Mouse (Mus musculus): ENCODE data around the gene Agmat.

Gene Agmat

DNA sequence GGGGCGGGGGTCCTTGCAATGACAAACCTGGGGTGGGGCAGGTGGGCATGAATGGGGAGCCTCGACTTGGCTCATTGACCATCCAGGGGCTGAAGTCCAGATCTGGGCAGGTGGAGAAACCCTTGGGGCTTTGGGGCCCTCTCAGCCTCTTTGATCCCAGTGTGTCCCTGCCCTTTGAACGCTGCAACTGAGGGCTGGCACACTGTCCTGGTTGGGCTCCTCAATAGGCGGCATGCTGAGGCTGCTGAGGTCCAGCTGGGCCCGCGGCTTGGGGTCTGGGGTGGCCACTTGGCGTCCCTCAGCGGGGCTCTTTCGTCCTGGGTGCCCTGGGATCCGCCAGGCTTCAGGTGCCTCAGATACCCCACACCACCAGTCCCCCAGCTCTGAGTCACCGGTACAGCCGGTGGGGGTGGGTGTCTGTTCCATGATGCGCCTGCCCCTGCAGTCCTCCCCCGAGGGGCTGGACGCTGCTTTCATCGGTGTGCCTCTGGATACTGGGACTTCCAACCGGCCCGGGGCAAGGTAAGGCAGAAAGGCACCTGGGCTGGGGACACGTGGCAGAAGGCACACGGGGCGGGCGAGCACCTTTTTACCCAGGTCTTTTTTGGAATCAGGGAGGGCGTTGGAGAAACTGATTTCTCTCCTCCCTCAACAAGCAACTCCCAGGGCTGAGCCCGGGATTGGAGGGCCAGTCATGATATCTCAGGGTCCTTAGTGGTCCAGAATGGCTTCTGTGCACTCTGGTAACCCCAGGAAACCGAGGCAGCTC lies at the start of gene Agmat:
Gene Agmat, plus strand, starts transcription at position 95 of the 769 bp plus-strand sequence.
- no peak for DNase-seq

DNA sequence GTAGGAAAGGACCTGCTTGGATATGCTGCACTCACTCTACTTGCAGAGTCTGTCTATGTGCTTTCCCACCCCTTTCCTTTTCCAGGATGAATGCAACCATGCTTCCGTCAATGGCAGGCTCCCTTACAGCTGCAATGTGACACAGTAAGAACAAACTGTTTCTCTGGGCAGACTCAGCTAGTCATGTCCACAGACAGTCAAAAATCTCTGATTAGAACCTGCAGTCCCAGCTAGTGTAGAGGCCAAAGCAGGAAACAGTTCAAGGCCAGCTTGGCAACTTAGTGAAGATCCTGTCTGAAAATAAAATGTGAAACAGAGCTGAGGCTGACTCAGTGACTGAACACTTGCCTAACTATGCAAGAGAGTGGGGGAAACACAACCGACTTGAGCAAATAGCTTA lies 41.8 kb upstream of the Agmat start:
- no peak for DNase-seq

DNA sequence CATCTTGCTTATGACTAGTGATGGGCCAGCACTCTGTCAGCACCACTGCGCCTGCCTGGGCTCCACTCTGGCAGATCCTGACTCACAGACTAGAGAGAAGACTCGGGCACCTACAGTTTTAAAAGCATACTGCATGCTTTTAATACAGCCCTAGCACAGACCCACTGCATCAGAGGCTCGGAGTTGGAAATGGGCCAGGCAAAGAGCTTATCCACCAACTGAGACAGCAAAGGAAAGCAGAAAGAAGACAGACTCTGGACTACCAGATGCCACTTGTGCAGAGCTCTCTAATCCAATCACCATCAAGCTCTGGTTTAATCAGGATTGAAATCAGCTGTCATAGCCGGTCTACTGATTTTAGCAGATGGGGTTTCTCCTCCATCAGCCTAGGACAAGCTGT lies 41.1 kb upstream of the Agmat start:
- DNase-seq, result peak; percentile 44 to 60

DNA sequence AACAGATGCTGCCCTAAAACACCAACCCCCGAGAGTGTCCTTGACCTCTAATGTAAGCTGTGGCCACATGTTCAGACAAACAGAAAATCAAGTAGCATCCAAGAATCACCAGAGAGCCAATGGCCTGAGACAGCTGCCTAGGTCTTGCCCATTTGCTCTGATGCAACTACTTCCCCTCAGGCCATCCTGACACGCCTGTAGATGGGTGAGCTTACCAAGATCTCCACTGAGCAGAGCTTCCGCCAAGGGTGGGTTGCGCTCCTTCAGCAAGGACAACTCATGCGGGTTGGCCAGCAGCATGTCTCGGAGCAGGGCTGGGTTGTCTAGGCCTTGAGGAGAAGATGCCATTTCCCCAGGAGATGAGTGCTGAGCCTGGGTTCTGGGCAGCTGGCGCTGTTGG lies 38.5 kb upstream of the Agmat start:
- no peak for DNase-seq

DNA sequence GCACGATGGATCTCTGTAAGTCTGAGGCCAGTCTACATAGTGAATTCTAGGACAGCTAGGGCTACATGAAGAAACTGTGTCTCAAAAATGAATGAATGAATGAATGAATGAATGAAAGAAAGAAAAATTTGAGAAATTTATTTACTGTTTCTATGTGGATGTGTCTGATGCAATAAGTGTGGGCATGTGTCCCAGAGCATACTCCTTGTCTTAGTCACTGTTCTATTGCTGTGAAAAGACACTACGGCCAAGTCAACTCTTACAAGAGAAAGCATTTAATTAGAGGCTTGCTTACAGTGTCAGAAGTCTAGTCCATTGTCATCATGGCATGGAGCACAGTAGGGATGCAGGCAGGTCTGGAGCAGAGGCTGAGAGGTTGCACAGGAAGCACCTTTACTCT lies 37.5 kb upstream of the Agmat start:
- no peak for DNase-seq

DNA sequence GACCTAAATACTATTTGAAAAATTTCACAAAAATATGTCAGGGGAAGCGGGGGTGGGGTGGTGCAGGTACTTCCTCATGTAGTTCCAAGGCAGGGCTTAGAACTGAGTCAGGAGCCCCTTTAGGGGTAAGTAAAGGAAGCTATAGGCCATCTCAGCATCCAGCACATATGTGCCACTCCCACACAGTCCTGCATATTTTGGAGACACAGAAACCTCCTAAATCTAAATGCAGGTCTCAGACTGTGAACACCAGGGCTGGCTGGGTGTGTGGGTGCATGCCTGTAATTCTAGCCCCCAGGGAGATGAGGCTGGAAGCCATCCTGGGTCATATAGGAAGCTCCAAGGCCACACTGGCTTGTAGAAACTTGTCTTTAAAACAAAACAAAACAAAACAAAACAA lies 35.2 kb upstream of the Agmat start:
- DNase-seq, result no peak

DNA sequence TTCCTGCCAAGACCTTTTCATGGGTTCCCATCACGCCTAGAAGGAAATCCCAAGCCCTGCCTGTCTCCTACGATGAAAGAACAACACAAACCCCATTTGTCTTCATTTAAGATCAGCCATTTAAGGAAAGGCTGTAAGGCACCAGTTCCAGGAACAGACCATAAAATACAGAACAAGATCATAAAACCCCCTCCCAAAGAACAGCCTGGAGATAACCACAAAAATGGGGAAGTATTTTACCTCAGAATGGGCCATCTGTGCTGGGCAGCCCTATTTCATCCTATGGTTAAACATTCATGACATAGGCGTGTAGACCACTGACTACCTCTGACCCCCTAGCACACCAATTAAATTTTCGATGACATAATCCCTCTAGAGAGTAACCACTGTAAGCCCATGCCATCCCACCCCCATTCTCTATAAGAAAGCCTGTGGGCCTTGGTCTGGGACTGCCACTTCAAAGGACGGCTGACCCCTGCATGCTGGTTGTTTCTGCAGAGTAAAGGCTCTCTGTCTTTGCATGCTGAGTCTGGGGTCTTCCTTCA lies 32.8 kb upstream of the Agmat start:
- no peak for DNase-seq

DNA sequence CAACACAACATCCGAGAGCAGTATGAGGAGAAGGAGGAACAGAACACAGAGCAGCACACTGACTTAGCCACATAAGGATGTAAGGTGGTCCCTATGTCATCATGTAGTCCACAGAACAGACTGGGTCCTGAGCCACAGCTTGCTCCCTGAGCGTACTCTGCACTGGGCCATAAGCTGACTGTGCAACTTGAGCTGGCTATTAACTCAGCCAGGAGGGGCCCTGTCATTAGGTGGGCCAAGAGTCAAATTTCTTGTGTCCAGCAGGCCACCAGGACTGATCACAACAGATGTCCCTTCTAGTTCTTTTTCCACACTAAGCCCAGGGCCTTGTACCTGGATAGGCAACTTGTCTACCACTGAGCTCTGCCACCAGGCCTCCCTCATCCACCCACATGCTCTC lies 31.4 kb upstream of the Agmat start:
- DNase-seq, result peak in 1 of 2 experiments; percentile 39

DNA sequence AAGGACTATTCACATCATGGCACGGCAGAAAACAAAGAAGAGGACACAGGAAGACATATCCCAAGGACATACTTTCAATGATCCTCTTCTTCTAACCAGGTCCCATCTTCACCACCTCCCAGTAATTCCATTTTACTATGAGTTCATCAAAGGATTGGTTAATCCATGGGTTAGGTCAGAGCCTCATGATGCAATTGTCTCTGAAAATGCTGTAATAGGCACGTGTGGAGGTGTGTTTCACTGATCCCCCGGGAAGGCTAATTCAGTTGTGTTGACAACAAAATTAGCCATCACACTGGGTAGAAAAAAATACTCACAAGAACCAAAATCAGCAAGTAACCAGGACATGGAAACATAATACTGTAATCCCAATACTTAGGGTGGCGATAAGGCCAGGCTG lies 28.8 kb upstream of the Agmat start:
- no peak for DNase-seq

DNA sequence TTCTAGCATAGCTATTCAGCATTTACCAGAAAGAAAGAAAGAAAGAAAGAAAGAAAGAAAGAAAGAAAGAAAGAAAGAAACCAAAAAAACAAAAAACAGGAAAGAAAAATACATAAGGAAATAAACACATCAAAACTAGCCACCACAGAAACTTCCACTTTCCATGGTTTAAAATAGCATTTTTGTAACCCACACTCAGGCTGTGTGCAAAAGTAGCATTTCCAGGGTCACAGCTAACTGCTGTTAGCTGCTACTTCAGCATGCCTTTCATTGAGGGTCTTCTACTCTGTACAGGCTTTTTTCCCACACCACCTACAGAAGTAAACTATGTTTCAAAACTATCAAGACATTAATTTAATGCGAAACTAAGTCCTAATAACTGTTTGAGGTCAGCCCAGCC lies 27.2 kb upstream of the Agmat start:
- DNase-seq, result no peak

DNA sequence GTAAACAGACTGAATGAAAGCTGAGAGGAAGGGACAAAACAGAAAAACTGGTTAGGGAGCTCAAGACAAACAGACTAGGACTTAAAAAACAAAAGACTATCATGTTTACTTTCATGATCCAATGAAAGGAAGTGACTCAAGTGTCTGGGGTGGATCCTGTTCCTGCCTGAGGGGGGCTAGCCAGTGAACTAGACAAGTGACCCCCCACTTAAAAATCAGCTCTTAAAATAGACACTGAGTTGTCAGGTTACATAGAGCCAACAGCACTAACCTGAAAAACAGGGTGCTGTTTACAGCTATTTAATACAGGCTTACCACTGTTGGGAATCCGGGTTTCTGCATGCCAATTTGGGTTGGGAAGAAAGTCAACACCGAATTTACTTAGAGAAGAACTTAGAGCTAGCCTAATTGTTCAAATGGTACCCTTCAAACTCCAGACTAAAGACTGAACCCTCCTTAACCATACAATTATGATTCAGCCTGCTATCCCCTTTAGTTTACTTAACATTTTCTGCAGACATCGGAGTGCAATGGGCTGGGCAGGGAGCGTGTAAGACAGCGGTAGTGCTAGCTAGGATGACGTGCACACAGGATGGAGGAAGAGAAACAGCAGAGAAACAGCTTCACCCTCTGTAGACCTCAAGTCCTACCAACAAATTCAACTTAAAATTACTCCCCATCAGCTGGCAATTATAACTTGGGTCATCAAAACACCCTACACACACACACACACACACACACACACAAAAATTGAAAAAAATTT lies 25.5 kb upstream of the Agmat start:
- no peak for DNase-seq

DNA sequence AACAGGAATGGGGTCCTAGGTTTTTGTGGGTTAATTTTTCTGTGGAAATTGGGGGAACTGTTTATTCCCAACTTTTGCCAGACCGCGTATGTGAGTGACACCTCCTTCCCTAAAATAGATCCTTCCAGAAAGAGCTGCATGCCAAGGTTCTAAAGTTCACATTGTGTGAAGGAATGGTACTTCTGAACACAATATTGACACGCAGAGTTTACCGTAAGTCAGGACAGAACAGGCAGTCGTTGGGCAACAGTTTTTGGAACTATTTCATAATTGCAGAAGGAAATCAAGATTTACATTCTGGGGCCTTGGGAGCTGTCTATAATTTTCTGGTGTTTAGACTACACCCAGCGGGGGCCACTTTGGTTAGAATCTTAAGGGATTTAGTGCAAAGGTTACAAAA lies 24.5 kb upstream of the Agmat start:
- DNase-seq, result no peak

DNA sequence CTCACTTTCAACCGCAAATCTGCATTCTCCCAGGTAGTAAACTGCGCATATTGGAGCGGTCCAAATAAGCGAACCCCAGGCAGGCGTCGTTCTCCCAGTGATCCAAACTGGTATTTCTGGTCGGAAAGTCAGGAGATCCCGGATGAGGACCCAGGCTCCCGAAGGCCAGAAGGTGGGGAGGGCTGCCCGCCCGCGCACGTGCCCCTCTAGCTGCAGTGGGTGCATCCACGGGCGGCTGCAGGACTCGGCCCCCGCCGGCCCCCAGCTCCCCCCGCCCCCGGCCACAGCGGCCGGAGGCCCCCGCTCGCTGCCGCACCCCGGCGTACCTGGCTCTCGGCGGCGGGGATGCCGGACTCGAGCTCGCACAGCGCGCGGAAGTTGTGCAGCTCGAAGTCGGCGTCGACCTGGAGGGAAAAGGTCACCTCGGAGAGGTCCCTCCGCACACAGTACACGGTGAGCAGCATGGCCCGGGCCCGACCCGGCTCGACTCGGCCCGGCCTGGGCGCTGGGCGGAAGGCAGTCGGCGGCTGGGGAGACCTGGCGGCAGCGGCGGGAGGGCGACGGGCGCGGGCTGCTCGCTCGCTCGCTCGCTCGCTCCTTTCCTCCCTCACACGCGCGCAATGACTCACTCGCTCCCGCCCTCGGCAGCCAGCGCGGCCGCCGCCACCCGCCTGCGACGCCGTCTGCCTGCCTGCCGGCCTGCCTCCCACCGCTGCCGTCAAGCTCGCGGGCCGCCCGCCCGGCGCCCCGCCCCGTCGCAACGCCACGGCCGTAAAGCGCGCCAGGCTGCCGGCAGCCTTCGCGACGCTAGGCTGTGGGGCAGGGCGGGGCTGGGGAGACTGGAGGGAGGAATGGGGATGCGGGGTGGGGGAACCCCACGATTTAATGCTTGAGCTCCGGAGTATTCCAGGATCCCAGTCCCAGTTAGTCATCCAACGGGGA lies 23.5 kb upstream of the Agmat start, which contains the start of gene Ddi2:
Gene Ddi2, minus strand, starts transcription at position 689 of the 942 bp plus-strand sequence.
- peak; percentile 92 to 96 for DNase-seq

DNA sequence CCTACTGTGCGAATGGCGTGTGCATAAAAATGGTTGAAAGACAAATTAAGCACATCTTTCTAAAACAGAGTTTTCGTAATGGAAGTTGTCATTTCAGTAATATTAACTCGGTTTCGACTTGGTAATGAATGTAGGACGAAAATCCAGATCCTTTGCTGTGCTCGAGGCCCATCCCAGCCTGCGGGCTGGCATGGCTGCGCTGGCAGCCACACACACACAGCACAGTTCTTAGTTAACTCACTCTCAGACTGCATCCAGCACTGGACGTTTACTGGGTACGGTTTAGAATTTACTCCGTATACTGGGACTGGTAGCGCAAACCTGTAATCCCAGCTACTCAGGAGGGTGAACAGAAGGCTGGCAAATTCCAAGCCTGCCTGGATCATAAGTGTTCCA lies 22.8 kb upstream of the Agmat start:
- peak in 1 of 2 experiments; percentile 23 for DNase-seq

DNA sequence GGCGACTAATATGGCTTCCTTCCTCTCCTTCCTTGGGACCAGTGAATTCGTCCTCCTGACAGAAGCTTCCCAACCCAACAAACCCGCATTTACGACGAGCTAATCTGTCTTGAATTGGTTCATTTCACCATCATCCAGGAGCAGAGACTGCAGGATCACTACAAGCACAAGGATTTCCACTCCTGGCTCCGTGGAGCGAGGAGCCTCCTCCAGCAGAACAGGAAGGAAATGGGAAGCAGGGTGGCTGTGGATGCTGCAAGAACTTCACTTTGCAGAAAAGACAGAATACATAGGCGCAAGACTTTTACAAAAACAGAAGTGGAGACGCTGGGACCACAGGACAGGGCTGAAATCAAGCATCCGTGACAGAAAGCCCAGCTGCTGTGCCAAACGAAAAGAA lies 21.9 kb upstream of the Agmat start:
- DNase-seq, result peak in 1 of 2 experiments; percentile 18

DNA sequence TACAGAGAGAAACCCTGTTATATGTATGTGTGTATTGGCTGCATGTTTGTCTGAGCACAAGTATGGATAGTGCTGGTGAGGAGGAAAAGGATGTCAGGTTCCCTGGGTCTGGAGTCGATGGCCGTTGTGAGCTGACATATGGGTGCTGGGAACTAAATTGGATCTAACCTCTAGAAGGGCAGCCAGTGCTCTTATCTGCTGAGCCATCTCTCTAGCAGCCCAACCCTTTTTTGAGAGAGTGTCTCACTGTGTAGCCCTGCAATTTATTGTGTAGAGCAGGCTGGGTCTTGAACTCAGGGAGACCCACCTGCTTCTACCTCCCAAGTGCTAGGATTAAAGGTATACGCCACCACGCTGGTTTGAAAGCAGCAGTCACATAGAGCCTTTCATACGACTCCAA lies 21.2 kb upstream of the Agmat start:
- DNase-seq, result no peak

DNA sequence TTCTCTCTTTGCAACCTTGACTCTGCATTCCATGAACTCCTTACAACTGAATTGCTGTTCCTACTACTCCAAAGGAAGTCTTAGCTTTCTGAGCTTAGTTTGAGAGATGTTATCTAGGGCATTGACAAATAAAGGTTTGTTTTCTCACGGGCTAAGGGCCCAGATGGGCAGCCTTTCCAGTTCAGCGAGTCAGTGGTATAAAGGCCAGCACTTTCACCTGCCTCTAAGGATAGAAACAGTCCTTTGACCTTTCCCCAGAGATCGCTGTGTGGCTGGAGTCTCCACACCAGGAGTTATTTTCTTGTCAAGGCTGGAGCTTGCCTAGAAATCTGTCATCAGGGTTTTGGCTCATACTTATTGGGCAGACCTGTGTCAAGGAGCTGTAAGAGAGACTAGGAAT lies 20.7 kb upstream of the Agmat start:
- DNase-seq, result no peak

DNA sequence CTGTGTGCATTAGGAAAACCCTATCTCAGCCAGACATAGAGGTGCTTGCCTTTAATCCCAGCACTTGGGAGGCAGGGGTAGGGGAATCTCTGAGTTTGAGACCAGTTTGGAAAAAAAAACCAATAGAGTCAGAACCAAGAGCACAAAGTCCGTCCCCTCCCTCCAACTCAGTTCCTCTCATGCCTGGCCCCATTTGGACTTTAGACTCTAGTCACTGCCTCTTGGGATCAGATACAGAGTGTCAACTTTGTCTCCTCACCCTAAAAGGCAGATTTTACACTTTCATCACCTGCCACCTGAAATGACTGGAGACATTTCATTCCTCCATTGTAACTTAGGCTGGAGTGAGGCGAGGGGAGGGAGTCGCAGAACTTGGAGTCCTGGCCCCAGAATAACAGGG lies 17.2 kb upstream of the Agmat start:
- DNase-seq, result no peak

DNA sequence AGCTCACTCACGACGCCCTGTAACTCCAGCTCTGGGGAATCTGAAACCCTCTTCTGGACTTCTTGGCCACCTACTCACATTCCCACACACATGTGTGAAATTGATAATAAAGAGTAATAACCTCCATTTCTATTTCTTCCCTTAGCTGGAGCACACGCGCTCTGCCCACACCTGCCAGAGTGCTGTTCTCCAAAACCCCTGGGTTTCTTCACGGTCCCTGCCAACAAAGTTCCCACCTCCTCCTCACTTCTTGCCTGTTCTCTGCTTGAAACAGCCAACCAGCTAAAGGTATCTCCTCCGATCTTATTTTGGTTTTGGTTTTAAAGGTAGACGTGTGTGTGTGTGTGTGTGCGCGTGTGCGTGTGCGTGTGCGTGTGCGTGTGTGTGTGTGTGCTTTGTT lies 16.1 kb upstream of the Agmat start:
- DNase-seq, result no peak

DNA sequence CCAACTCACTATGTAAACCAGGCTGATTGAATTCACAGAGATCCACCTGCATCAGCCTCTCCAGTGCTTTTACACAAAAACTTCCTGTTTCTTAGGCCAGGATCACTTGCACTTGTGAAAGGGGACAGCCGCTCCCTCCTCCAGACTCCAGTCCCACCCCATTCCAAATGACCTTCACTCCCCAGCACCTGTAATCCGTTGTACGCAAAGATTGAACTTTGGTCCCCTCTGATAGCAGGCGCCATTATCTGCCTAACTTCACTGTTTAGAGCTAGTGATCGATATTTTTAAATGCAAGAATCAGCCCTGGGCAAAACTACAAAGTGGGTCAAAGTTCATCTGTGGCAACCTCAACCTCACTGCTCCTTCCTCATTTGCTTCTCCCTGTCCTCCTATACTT lies 14.7 kb upstream of the Agmat start:
- DNase-seq, result no peak

DNA sequence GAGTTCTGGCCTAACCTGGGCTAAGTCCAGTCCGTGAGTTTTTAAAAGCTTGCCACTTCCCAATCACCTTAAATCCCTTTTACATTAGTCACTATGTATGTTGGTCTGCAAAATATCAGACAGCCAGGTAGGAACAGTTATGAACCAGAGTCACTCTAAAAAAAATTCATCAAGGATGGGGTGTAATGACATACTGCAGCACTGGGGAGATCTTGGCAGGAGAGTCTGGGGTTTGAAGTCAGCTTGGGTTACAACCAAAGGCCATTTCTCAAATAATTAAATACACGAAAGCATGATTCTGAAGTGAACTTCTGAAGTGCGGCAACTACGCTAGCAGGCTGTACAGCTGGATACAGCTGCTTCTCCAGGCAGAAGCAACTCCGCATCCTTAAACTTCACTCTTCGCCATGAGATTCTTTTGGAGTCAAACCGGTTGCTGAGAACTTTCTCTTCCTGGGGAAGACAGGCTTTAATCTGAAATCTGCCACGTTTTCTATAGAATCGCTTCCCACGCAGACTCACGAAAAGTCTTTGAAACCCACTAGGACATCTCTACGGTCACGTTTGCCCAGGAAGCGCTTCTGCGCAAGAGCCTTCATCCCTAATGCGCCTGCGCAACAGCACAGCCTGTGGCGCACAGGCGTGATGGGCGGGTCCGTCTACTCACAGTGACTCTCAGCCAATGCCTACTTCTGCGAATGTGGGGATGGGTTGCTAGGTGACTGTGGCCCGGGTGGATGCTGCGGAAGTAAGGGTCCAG lies 11.8 kb upstream of the Agmat start:
- DNase-seq, result peak; percentile 88 to 93

DNA sequence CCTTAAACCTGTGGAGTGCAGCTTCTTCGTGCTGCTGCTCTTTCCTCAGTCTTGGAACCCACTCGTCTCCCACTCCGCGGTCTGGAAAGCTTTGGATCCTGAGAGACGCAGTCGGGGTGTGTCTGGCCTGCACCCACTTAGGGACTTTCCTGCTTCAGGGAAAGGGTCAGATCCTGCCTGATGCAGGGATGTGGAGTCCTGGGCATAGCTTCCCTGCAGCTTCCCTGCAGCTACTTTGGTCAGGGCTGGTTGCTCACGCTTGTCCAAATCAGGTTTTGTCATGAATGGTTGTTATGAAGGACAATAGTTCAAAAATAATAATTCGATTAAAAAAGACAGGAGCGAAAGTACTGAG lies 11.3 kb upstream of the Agmat start:
- no peak for DNase-seq

Measured in kidney, postnatal 4 days (tissue).